Mouse (Mus musculus) small intestine, adult 2 months (tissue): ENCODE measurements at regions not wholly inside any gene's neighbourhood (a gene's known extent, or its start where the extent isn't known, plus 50 kb on each side); places are given as distances from the start of the nearest gene placed in this dataset.

Experiments
- CTCF ChIP-seq: fragments of 200-500 bp; IDR thresholded peaks from 2 replicates; pipeline ENCODE4 v1.5.1; 2012; ENCODE audit warnings: low read depth, mild to moderate bottlenecking, control low read depth, inconsistent platforms, low read length, moderate library complexity, mixed read lengths; ENCODE audit not compliant: insufficient replicate concordance, insufficient read length; ENCODE audit errors: extremely low read depth
- POLR2A ChIP-seq: fragments of 200-500 bp; IDR thresholded peaks from 2 replicates; pipeline ENCODE4 v1.6.1; 2012; ENCODE audit warnings: low read depth, mild to moderate bottlenecking, control low read depth, inconsistent platforms, low read length, moderate library complexity

- TF ChIP-seq POLR2A = no peak
- no peak for TF ChIP-seq CTCF
Observed at GRCm38 (mm10) chr14:86599511-86599910, 541.5 kb downstream of the Diaph3 start.
